Mouse (Mus musculus) lung, embryonic 16.5 days (tissue): ENCODE results near the gene Mzt1. TPM values are rescaled to one million over a fixed set of nuclear protein-coding genes. Genes with fewer than 3 reads are reported as not detected.

ENCODE experiments used
- ATAC-seq: fragments of 200-750 bp; cut with Nextera tagmentation; 2 replicates; pipeline ENCODE4 v1.8.0; 2017; ENCODE audit warnings: low read depth, mild to moderate bottlenecking, moderate library complexity
- H3K27ac ChIP-seq: fragments of 300-500 bp; sonication (generic); 2 replicates; pipeline ENCODE4 v1.5.1; 2014; ENCODE audit warnings: mild to moderate bottlenecking, control low read depth, low read length
- H3K27me3 ChIP-seq: fragments of 300-500 bp; sonication (generic); 2 replicates; pipeline ENCODE4 v1.6.1; 2014; ENCODE audit warnings: low read depth, low read length, mixed read lengths; ENCODE audit not compliant: control insufficient read depth, insufficient read depth
- H3K36me3 ChIP-seq: fragments of 300-500 bp; sonication (generic); 2 replicates; pipeline ENCODE4 v1.6.1; 2014; ENCODE audit warnings: low read length; ENCODE audit not compliant: control insufficient read depth, insufficient read depth
- H3K4me1 ChIP-seq: fragments of 300-500 bp; sonication (generic); replicated peaks from 2 replicates; pipeline ENCODE4 v1.6.1; 2014; ENCODE audit warnings: low read length, mixed read lengths; ENCODE audit not compliant: control insufficient read depth, insufficient read depth
- H3K4me2 ChIP-seq: fragments of 300-500 bp; sonication (generic); 2 replicates; pipeline ENCODE4 v1.6.1; 2014; ENCODE audit warnings: low read depth, low read length, control low read depth
- H3K4me3 ChIP-seq: fragments of 300-500 bp; sonication (generic); 2 replicates; pipeline ENCODE4 v1.5.1; 2014; ENCODE audit warnings: mild to moderate bottlenecking, low read length, control low read depth
- H3K9ac ChIP-seq: fragments of 300-500 bp; sonication (generic); 2 replicates; pipeline ENCODE4 v1.6.1; 2014; ENCODE audit warnings: low read length, control low read depth
- H3K9me3 ChIP-seq: fragments of 300-500 bp; sonication (generic); 2 replicates; pipeline ENCODE4 v1.6.1; 2016; ENCODE audit warnings: low read length; ENCODE audit not compliant: control insufficient read depth
- WGBS: fragments of 180-500 bp; shearing (Covaris S2); extraction: QIAGEN DNeasy Blood & Tissue Kit; methylation state at CpG from one replicate; pipeline ENCODE4 v1.1.7; 2014; 5-methylcytosine and 5-hydroxymethylcytosine counted together
- polyA plus RNA-seq: library from polyadenylated mRNA; unstranded; fragments of >200 nt; fragmentation: Nextera tagmentation; extraction: Ambion mirVana; gene quantifications from 2 replicates; pipeline ENCODE4 v1.2.1, GENCODE M21; 2015

The Mzt1 gene
- polyA plus RNA-seq, 1 experiment from 2014 or later, result 68.2 TPM

- H3K27me3 ChIP-seq, result no peaks in the 10 kb centered on the region
- 29% methylated on average over 5 of the region's 5 CpGs for WGBS
Observed at GRCm38 (mm10) chr14:99029987-99030386, 15.9 kb downstream of the Mzt1 start.

GRCm38 (mm10) chr14:99022346-99023086 lies 23.4 kb downstream of the Mzt1 start:
- no peaks in the 10 kb centered on the region for H3K4me1 ChIP-seq
- no peak for ATAC-seq

More at GRCm38 (mm10) chr14:99029987-99030386, 15.9 kb downstream of the Mzt1 start:
- ATAC-seq, result peak; percentile 68; the same call in 1 of the 2 replicates
- Histone ChIP-seq H3K27ac (no peak overlapping the region), H3K4me1 (no peaks in the 10 kb centered on the region), H3K4me2 (no peak overlapping the region), H3K9ac (no peak overlapping the region), H3K36me3 (peaks cover 7% of the 10 kb centered on the region; the same call in 1 of the 2 replicates), H3K9me3 (no peaks in the 10 kb centered on the region), H3K4me3 (no peak overlapping the region)

GRCm38 (mm10) chr14:99019136-99019808 lies 26.7 kb downstream of the Mzt1 start:
- H3K9ac ChIP-seq, result no peak overlapping the region
- WGBS, result 40% methylated on average over 10 of the region's 10 CpGs
- no peak overlapping the region for H3K4me2 ChIP-seq
- no peaks in the 10 kb centered on the region for H3K9me3 ChIP-seq
- no peaks in the 10 kb centered on the region for H3K4me1 ChIP-seq
- no peak overlapping the region for H3K27ac ChIP-seq
- no peaks in the 10 kb centered on the region for H3K36me3 ChIP-seq
- ATAC-seq, result no peak
- no peak overlapping the region for H3K4me3 ChIP-seq
- H3K27me3 ChIP-seq, result no peaks in the 10 kb centered on the region

More at GRCm38 (mm10) chr14:99022346-99023086, 23.4 kb downstream of the Mzt1 start:
- Histone ChIP-seq H3K27me3 (no peaks in the 10 kb centered on the region), H3K27ac (no peak overlapping the region), H3K9me3 (no peaks in the 10 kb centered on the region), H3K4me2 (peak overlapping the region; percentile 47), H3K36me3 (no peaks in the 10 kb centered on the region), H3K4me3 (peak overlapping the region; percentile 21), H3K9ac (0 out of 2 replicates have a peak overlapping the region, but pooled peaks have one; percentile 48)
- WGBS, result 37% methylated on average over 12 of the region's 12 CpGs

GRCm38 (mm10) chr14:99018691-99019090 lies 27.2 kb downstream of the Mzt1 start:
- ATAC-seq, result no peak
- Histone ChIP-seq H3K4me2 (no peak overlapping the region), H3K27ac (no peak overlapping the region)

GRCm38 (mm10) chr14:99010920-99011313 lies 35.0 kb downstream of the Mzt1 start:
- Histone ChIP-seq H3K27ac (no peak overlapping the region), H3K4me2 (no peak overlapping the region), H3K4me1 (peaks cover 4% of the 10 kb centered on the region; the same call in 1 of the 2 replicates), H3K9ac (no peak overlapping the region), H3K36me3 (no peaks in the 10 kb centered on the region), H3K4me3 (no peak overlapping the region), H3K27me3 (no peaks in the 10 kb centered on the region), H3K9me3 (no peaks in the 10 kb centered on the region)
- 16% methylated on average over 2 of the region's 2 CpGs for WGBS
- no peak for ATAC-seq

More at GRCm38 (mm10) chr14:99018691-99019090, 27.2 kb downstream of the Mzt1 start:
- Histone ChIP-seq H3K4me3 (no peak overlapping the region), H3K4me1 (no peaks in the 10 kb centered on the region), H3K27me3 (no peaks in the 10 kb centered on the region), H3K9ac (no peak overlapping the region), H3K9me3 (no peaks in the 10 kb centered on the region), H3K36me3 (no peaks in the 10 kb centered on the region)
- WGBS, result 67% methylated on average over 7 of the region's 7 CpGs

GRCm38 (mm10) chr14:99010224-99010919 lies 35.6 kb downstream of the Mzt1 start:
- no peaks in the 10 kb centered on the region for H3K9me3 ChIP-seq
- no peak overlapping the region for H3K4me2 ChIP-seq
- 33% methylated on average over 8 of the region's 8 CpGs for WGBS
- peaks cover 4% of the 10 kb centered on the region; the same call in 1 of the 2 replicates for H3K4me1 ChIP-seq
- ATAC-seq, result no peak
- peak overlapping the region; percentile 22; the same call in 1 of the 2 replicates for H3K27ac ChIP-seq
- H3K9ac ChIP-seq, result 0 out of 2 replicates have a peak overlapping the region, but pooled peaks have one; percentile 11
- H3K27me3 ChIP-seq, result no peaks in the 10 kb centered on the region
- no peak overlapping the region for H3K4me3 ChIP-seq
- H3K36me3 ChIP-seq, result no peaks in the 10 kb centered on the region

GRCm38 (mm10) chr14:98994218-98994617 lies 51.7 kb downstream of the Mzt1 start, which contains the start of gene Rpl36a-ps1:
Gene Rpl36a-ps1 (minus strand): TSS chr14:98994318.
- Histone ChIP-seq H3K27ac (no peak within 1 kb of the TSS), H3K4me1 (no peaks in the 10 kb centered on the region), H3K9ac (no peak within 1 kb of the TSS), H3K36me3 (no peaks in the 10 kb centered on the region), H3K4me2 (no peak within 1 kb of the TSS), H3K4me3 (no peak within 1 kb of the TSS), H3K27me3 (no peaks in the 10 kb centered on the region), H3K9me3 (no peaks in the 10 kb centered on the region)
- WGBS, result 91% methylated on average over 7 of the region's 7 CpGs
- no peak for ATAC-seq

- Histone ChIP-seq H3K4me3 (no peak overlapping the region), H3K4me2 (no peak overlapping the region), H3K27me3 (no peaks in the 10 kb centered on the region), H3K9ac (no peak overlapping the region), H3K4me1 (no peaks in the 10 kb centered on the region), H3K36me3 (no peaks in the 10 kb centered on the region), H3K9me3 (no peaks in the 10 kb centered on the region), H3K27ac (no peak overlapping the region)
- WGBS, result 79% methylated on average over 2 of the region's 2 CpGs
- ATAC-seq, result no peak
Observed at GRCm38 (mm10) chr14:98992482-98992881, 53.5 kb downstream of the Mzt1 start.

- Histone ChIP-seq H3K4me2 (no peak overlapping the region), H3K36me3 (no peaks in the 10 kb centered on the region), H3K9me3 (no peaks in the 10 kb centered on the region), H3K27me3 (no peaks in the 10 kb centered on the region), H3K9ac (no peak overlapping the region), H3K4me1 (no peaks in the 10 kb centered on the region), H3K4me3 (no peak overlapping the region), H3K27ac (no peak overlapping the region)
- 43% methylated on average over 3 of the region's 3 CpGs for WGBS
- ATAC-seq, result no peak
Observed at GRCm38 (mm10) chr14:98990636-98991035, 55.3 kb downstream of the Mzt1 start.
